Mouse (Mus musculus): Measurements from ENCODE around the gene Cebpe.

The Cebpe gene

DNA sequence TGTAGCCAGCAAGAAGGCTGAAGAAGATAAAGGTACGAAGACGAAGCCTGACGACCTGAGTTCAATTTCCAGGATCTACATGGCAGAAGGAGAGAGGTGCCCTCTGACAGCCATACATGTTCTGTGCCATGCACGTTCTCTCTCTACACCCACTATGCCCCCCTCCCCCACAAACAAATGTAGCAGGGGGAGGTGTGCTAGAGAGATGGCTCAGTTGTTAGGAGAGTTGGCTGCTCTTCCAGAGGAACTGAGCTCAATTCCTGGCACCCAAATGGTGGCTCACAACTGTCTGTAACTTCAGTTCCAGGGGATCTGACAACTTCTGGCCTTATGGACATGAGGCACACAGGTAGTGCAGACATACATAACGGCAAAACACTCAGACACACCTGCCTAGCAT lies 35.7 kb downstream of the Cebpe start:
- no peak for DNase-seq (ENCODE audit: low read depth)

GRCm38 (mm10) chr14:54674317-54674716 lies 37.7 kb downstream of the Cebpe start:
- no peak for DNase-seq (ENCODE audit: low read depth)

- peak; percentile 68 for DNase-seq (ENCODE audit: low read depth)
These were observed 42.6 kb downstream of the Cebpe start for GRCm38 (mm10) chr14:54669381-54669780.

- no peak for DNase-seq (ENCODE audit: low read depth)
These were observed 47.3 kb downstream of the Cebpe start for GRCm38 (mm10) chr14:54664477-54665222.
